Mouse (Mus musculus) testis, adult 2 months (tissue): Measurements from ENCODE around the gene Aim2.
"Not testable (repeated sequence)": the region's sequence is repeated elsewhere in the genome, so short reads cannot be mapped to it uniquely, and the experiment has no call there.

Experiments
- CTCF ChIP-seq: fragments of 200-500 bp; IDR thresholded peaks from 2 replicates; pipeline ENCODE4 v1.5.1; 2012; ENCODE audit warnings: low read depth, mild to moderate bottlenecking, inconsistent platforms, low read length, moderate library complexity; ENCODE audit not compliant: control insufficient read depth, insufficient read depth, insufficient replicate concordance
- POLR2A ChIP-seq: fragments of 200-500 bp; IDR thresholded peaks from 2 replicates; pipeline ENCODE4 v1.6.1; 2012; ENCODE audit warnings: low read depth, mild to moderate bottlenecking, inconsistent platforms, low read length, moderate library complexity; ENCODE audit not compliant: control insufficient read depth

- TF ChIP-seq CTCF, POLR2A: not testable (repeated sequence)
Observed at GRCm38 (mm10) chr1:173302795-173303194, 47.9 kb upstream of the Aim2 start.
